Mouse (Mus musculus) limb, embryonic 15.5 days (tissue): ENCODE data around the gene Manf. TPM values are rescaled to one million over a fixed set of nuclear protein-coding genes. Genes with fewer than 3 reads are reported as not detected.
A peak's percentile ranks its signal among the peaks of the same experiment; 100 is the strongest.

Experiments used
- ATAC-seq: fragments of 200-750 bp; cut with Nextera tagmentation; 2 replicates; pipeline ENCODE4 v1.8.0; 2017; ENCODE audit warnings: low read depth, moderate TSS enrichment; ENCODE audit not compliant: insufficient number of reproducible peaks, low FRiP score, low TSS enrichment
- H3K27ac ChIP-seq: fragments of 300-500 bp; sonication (generic); 2 replicates; pipeline ENCODE4 v1.5.1; 2015; ENCODE audit warnings: moderate library complexity, mild to moderate bottlenecking, inconsistent platforms
- H3K27me3 ChIP-seq: fragments of 300-500 bp; sonication (generic); 2 replicates; pipeline ENCODE4 v1.6.1; 2015; ENCODE audit warnings: inconsistent platforms
- H3K36me3 ChIP-seq: fragments of 300-500 bp; sonication (generic); 2 replicates; pipeline ENCODE4 v1.6.1; 2015; ENCODE audit warnings: inconsistent platforms
- H3K4me1 ChIP-seq: fragments of 300-500 bp; sonication (generic); 2 replicates; pipeline ENCODE4 v1.6.1; 2015; ENCODE audit warnings: inconsistent platforms
- H3K4me2 ChIP-seq: fragments of 300-500 bp; sonication (generic); 2 replicates; pipeline ENCODE4 v1.6.1; 2015; ENCODE audit warnings: mild to moderate bottlenecking, inconsistent platforms
- H3K4me3 ChIP-seq: fragments of 300-500 bp; sonication (generic); 2 replicates; pipeline ENCODE4 v1.5.1; 2015; ENCODE audit warnings: mild to moderate bottlenecking, inconsistent platforms
- H3K9ac ChIP-seq: fragments of 300-500 bp; sonication (generic); 2 replicates; pipeline ENCODE4 v1.6.1; 2015; ENCODE audit warnings: inconsistent platforms
- H3K9me3 ChIP-seq: fragments of 300-500 bp; sonication (generic); 2 replicates; pipeline ENCODE4 v1.6.1; 2016; ENCODE audit warnings: inconsistent platforms
- WGBS: fragments of 180-500 bp; shearing (Covaris S2); methylation state at CpG from one replicate; pipeline ENCODE4 v1.1.7; 2015; 5-methylcytosine and 5-hydroxymethylcytosine counted together
- polyA plus RNA-seq: library from polyadenylated mRNA; unstranded; fragments of >200 nt; fragmentation: Nextera tagmentation; extraction: Ambion mirVana; gene quantifications from 2 replicates; pipeline ENCODE4 v1.2.1, GENCODE M21; 2015

The Manf gene
- polyA plus RNA-seq, 1 experiment from 2014 or later = 319 TPM

DNA sequence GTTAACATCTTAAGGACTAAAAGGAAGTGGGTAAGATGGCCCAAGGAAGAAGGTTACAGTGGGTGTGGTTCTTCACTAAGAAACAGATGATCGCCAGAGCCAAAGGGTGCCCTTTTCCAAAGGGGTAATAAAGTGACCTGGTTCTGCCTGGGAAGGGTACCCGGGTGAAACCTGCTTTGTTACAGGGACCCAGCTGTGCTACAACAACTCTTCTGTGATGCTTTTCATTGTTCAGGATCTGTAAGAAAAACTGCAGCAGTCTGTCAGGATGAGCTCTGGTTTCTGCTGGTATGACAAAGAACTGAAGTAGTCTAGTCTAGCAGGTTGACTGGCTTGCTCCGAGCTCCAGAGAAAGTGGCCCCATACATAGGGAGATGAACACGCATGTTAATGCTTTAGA lies 9.6 kb downstream of the Manf start:
- no peak overlapping the region for H3K27ac ChIP-seq

DNA sequence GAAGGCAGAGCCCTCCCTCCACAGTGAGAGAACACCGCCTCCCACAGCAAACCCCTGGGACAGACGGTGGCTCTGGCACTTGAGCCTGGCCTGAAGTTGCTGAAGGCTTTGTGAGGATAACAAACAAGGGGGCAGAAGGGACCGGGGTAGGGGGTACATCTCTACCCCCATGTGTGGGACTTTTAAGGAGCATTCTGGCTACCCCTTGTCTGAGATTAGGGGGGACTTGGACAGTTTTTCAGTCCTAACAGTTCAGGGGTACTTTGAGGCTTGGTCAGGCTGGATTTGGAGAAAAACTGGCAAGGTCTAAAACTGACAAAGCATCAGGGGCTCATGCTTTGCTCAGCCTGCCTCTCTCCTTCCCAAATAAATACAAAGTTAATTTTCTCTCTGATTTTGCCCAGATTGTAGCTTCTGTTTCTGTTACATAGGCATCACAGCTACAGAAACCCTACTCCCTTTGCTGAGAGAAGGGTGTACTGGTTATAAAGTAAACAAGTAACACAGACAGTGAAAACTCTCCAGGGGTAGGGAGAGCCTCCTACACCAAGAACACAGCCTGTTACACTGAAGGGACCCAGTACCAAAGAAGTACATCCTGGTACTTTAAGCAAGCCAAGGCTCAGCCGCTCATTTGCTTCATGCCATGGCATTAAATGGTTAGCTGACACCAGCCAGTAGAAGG lies 10.6 kb downstream of the Manf start:
- no peak overlapping the region for H3K4me3 ChIP-seq
- no peak overlapping the region for H3K9ac ChIP-seq
- WGBS = 58% methylated on average over 4 of the region's 4 CpGs
- ATAC-seq = no peak
- H3K27me3 ChIP-seq = no peaks in the 10 kb centered on the region
- H3K4me2 ChIP-seq = no peak overlapping the region
- H3K4me1 ChIP-seq = peaks cover 45% of the 10 kb centered on the region
- peaks cover 61% of the 10 kb centered on the region for H3K36me3 ChIP-seq
- 0 out of 2 replicates have a peak overlapping the region, but pooled peaks have one; percentile 33 for H3K27ac ChIP-seq
- H3K9me3 ChIP-seq = no peaks in the 10 kb centered on the region

More for the DNA sequence above, 9.6 kb downstream of the Manf start:
- Histone ChIP-seq H3K36me3 (peaks cover 52% of the 10 kb centered on the region), H3K27me3 (no peaks in the 10 kb centered on the region), H3K4me1 (peaks cover 45% of the 10 kb centered on the region), H3K4me2 (no peak overlapping the region), H3K9ac (no peak overlapping the region), H3K9me3 (no peaks in the 10 kb centered on the region), H3K4me3 (no peak overlapping the region)
- 71% methylated on average over 4 of the region's 4 CpGs for WGBS
- ATAC-seq = no peak

DNA sequence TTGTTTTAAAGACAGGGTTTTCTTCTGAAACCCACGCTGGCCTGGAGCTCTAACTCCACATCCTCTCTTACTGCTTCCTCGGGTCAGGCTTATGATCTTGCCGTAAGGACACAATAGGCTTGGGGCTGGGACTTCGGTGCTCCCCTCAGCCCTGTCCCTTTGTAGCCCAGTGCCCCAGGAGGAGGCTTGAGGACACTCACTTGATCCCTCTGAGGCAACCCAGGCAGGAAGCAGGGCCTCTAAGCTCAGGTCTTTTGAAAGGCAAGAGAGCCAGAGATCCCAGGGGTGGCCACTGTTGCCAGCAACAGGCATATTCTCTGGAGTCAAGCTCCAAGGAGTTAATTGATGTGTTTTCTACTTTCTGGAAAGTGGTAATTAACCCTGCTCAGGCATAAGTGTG lies 12.3 kb downstream of the Manf start:
- Histone ChIP-seq H3K9me3 (no peaks in the 10 kb centered on the region), H3K9ac (no peak overlapping the region), H3K27me3 (no peaks in the 10 kb centered on the region), H3K4me2 (no peak overlapping the region), H3K27ac (no peak overlapping the region), H3K4me1 (peaks cover 28% of the 10 kb centered on the region), H3K4me3 (no peak overlapping the region), H3K36me3 (peaks cover 73% of the 10 kb centered on the region)
- 74% methylated on average over 4 of the region's 4 CpGs for WGBS
- ATAC-seq = no peak

DNA sequence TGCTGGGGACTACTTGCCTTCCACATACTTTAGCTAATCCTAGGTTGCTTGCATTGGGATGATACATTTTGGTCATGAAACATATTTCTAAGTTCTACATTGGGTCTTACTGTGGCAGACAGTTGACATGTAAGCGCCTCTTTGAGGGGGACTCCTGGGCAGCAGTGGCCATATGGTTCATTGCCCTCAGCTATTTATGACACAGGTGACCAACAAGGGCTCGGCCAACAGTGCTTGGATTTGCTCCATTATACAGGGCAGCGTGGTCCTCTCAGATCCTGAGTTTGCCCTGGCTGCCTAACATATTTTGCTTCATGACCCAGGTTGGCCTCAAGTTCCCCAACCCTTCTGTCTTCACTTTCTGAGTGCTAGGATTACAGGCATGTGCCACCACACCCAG lies 15.1 kb downstream of the Manf start:
- no peak for ATAC-seq
- 0 out of 2 replicates have a peak, but pooled peaks cover 4% of the 10 kb centered on the region for H3K4me1 ChIP-seq
- no peak overlapping the region for H3K27ac ChIP-seq
- H3K9me3 ChIP-seq = no peaks in the 10 kb centered on the region
- H3K9ac ChIP-seq = no peak overlapping the region
- H3K36me3 ChIP-seq = peaks cover 69% of the 10 kb centered on the region
- H3K4me3 ChIP-seq = no peak overlapping the region
- 84% methylated on average over 3 of the region's 3 CpGs for WGBS
- no peaks in the 10 kb centered on the region for H3K27me3 ChIP-seq
- no peak overlapping the region for H3K4me2 ChIP-seq

DNA sequence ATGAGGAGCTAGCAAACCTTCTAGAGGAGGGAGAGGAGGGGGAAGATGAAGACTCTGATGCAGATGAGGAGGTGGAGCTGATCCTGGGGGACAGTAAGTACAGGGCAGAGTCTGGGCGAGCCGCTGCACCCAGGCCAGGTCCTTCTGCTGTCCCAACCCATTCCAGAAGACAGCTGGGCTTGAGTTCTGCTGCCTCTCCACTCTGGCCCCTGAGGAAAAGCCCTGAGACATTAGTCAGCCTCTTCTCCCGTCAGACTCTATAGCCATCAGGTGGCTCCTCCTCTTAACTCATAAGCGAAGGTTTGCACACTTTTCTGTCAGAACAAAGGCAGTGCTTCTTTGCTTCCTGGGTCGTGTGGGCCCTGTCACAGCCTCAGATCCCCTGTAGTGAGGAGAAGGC lies 17.6 kb downstream of the Manf start:
- H3K27ac ChIP-seq = no peak overlapping the region
- H3K4me1 ChIP-seq = no peaks in the 10 kb centered on the region
- H3K9me3 ChIP-seq = no peaks in the 10 kb centered on the region
- H3K4me3 ChIP-seq = no peak overlapping the region
- H3K9ac ChIP-seq = no peak overlapping the region
- no peak overlapping the region for H3K4me2 ChIP-seq
- ATAC-seq = no peak
- no peaks in the 10 kb centered on the region for H3K27me3 ChIP-seq
- WGBS = 85% methylated on average over 5 of the region's 5 CpGs
- peaks cover 65% of the 10 kb centered on the region for H3K36me3 ChIP-seq

DNA sequence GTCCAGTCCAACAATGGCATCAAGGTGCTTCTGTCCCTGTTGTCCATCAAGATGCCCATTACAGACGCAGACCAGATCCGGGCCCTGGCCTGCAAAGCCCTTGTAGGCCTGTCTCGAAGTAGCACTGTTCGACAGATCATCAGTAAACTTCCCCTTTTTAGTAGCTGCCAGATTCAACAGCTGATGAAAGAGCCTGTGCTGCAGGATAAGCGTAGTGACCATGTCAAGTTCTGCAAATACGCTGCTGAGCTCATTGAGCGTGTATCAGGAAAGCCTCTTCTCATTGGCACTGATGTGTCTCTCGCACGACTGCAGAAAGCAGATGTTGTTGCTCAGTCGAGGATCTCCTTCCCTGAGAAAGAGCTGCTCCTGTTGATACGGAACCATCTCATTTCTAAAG lies 33.7 kb downstream of the Manf start:
- H3K9me3 ChIP-seq = no peaks in the 10 kb centered on the region
- no peak overlapping the region for H3K9ac ChIP-seq
- no peak overlapping the region for H3K4me2 ChIP-seq
- H3K27ac ChIP-seq = no peak overlapping the region
- H3K4me1 ChIP-seq = no peaks in the 10 kb centered on the region
- WGBS = 91% methylated on average over 11 of the region's 11 CpGs
- peaks cover 75% of the 10 kb centered on the region for H3K36me3 ChIP-seq
- no peaks in the 10 kb centered on the region for H3K27me3 ChIP-seq
- H3K4me3 ChIP-seq = no peak overlapping the region
- ATAC-seq = no peak

DNA sequence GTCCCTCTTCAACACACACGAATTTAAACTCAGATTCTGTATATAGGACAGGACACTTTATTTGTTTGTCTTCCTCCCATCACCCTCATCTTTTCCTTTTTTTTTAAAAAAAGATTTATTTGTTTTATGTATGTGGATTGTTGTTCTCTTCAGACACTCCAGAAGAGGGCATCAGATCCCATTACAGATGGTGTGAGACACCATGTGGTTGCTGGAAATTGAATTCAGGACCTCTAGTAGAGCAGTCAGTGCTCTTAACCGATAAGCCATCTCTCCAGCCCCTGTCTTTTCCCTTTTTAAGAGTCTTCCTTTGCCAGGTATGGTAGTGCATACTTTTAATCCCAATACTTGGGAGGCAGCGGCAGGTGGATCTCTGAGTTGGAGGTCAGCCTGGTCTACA lies 35.1 kb downstream of the Manf start:
- Histone ChIP-seq H3K4me3 (no peak overlapping the region), H3K36me3 (peaks cover 75% of the 10 kb centered on the region), H3K27me3 (no peaks in the 10 kb centered on the region), H3K4me2 (no peak overlapping the region), H3K27ac (no peak overlapping the region), H3K9me3 (no peaks in the 10 kb centered on the region), H3K9ac (no peak overlapping the region), H3K4me1 (no peaks in the 10 kb centered on the region)
- 87% methylated on average over 3 of the region's 3 CpGs for whole genome bisulfite sequencing
- ATAC-seq = no peak

DNA sequence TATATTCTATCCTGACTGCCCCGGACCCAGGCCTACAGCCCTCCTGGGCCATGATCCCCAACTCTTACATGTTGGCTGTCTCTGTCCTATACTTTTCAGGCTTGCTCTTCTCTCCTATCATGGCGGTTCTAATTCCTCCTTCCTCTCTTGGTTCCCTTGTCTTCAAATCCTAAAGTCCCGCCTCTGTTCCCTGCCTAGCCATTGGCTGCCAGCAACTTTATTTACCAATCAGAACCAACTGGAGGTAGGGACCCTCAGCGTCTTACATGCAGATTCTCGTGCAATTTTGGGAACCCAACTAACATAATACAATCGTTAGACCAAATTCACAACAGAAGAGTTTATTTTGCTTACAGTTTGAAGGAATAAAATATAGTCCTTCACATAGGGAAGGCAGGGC lies 49.0 kb downstream of the Manf start:
- no peak for ATAC-seq
- H3K4me1 ChIP-seq = no peaks in the 10 kb centered on the region
- H3K27me3 ChIP-seq = no peaks in the 10 kb centered on the region
- H3K36me3 ChIP-seq = peaks cover 66% of the 10 kb centered on the region
- H3K9me3 ChIP-seq = no peaks in the 10 kb centered on the region
- 95% methylated on average over 6 of the region's 6 CpGs for WGBS
- H3K4me3 ChIP-seq = no peak overlapping the region
- no peak overlapping the region for H3K27ac ChIP-seq
- no peak overlapping the region for H3K9ac ChIP-seq
- H3K4me2 ChIP-seq = no peak overlapping the region

DNA sequence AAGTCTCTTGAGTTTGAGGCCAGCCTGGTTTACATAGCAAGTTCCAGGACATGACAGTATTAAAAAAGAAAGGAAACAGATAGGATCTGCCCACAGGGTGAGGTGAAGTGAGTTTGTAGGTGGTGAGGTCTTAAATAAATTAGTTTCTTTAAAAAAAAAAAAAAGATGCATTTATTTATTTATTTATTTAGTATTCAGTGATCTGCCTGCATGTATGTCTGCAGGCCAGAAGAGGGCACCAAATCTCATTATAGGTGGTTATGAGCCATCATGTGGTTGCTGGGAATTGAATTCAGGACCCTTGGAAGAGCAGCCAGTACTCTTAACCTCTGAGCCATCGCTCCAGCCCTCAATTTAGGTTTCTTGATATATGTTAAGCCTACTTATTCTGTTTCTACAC lies 51.2 kb downstream of the Manf start:
- Histone ChIP-seq H3K9ac (no peak overlapping the region), H3K27me3 (no peaks in the 10 kb centered on the region), H3K36me3 (peaks cover 62% of the 10 kb centered on the region), H3K4me2 (no peak overlapping the region), H3K27ac (no peak overlapping the region), H3K4me3 (no peak overlapping the region), H3K9me3 (no peaks in the 10 kb centered on the region), H3K4me1 (no peaks in the 10 kb centered on the region)
- WGBS = 97% methylated on average over 1 of the region's 1 CpGs
- no peak for ATAC-seq

DNA sequence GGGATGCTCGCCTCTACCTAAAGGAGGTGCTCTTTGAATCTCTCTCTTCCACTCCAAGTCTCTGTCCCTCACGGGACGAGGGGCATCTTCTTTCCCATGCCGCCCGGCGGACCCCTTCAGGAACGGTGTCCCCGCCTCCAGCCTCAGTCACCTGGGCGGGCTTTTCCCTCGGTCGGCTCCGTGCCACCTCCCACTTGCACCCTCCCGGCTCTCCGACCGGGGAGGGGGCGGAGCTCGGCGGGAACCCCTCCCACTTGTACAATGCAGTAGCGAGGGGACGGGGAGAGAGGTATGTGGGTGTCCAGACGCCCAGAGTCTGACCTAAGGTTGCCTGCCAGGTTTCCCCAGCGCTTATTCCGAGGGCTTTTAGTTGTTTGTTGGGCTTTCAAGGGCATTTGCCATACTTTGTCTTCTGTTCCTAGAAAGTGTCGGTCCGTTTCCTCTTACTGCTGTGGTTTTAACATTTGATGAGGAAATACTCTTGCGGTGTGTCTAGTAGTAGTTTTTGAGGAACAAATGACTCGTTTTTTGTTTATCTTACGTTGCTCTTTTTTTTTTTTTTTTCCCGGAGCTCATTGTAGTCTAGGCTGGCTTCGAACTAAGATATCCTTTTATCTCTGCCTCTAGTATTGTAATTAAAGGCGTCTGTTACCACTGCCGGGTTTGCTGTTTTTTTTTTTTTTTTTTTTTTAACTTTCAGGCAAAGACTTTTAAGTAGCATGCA lies 69.2 kb downstream of the Manf start:
- 1% methylated on average over 32 of the region's 32 CpGs for WGBS
- Histone ChIP-seq H3K4me1 (0 out of 2 replicates have a peak, but pooled peaks cover 3% of the 10 kb centered on the region), H3K4me2 (peak overlapping the region; percentile 81), H3K36me3 (no peaks in the 10 kb centered on the region), H3K9me3 (no peaks in the 10 kb centered on the region), H3K27me3 (no peaks in the 10 kb centered on the region), H3K4me3 (peak overlapping the region; percentile 99), H3K9ac (peak overlapping the region; percentile 90), H3K27ac (peak overlapping the region; percentile 96)
- peak; percentile 75 for ATAC-seq

DNA sequence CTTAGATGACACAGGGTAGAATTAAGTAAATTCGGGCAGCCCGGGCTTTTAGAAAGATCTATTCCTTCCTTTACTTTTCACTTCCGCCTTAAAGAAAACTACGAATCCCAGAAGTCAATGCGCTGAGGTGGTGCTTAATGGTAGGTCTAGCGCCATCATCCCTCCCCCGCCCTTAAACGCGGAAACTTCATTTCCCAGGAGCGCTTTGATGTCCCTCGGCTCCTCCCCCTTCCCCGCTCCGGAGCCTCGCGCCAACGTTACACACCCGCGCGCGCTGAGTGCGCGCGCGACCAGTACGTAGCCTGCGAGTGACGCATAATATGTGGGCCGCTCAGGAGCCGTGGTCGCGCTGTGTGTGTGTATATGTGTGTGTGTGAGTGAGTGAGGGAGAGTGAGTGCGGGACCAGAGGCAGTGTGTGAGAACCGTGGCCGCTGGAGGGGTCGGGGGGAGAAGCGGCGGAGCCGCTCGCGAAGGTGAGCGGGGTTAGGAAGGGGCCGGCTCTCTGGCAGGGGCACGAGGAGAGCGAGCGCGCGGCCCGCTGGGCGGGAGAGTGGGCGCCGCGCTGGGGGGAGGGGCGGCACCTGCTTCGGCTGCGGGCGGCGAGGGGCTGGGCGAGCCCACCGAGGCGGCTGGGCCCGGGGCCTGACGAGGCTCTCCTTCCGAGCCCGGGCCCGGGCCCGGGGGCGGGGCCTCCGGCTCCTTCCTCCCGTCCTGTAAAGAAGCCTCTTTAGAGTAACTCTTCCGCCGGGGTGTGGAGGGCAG lies 70.0 kb downstream of the Manf start, which contains the start of gene Dcaf1:
Gene Dcaf1 (plus strand): TSS at position 257 of the 763 bp plus-strand sequence.
- Histone ChIP-seq H3K4me3 (peak within 1 kb of the TSS; percentile 99), H3K36me3 (no peaks in the 10 kb centered on the region), H3K9ac (peak within 1 kb of the TSS; percentile 90), H3K4me2 (peak within 1 kb of the TSS; percentile 81), H3K27me3 (no peaks in the 10 kb centered on the region), H3K9me3 (no peaks in the 10 kb centered on the region), H3K27ac (peak within 1 kb of the TSS; percentile 96), H3K4me1 (0 out of 2 replicates have a peak, but pooled peaks cover 3% of the 10 kb centered on the region)
- peak; percentile 97 for ATAC-seq
- WGBS = 0% methylated on average over 65 of the region's 71 CpGs
